Mouse (Mus musculus): ENCODE results near the gene Cep128.
"Not testable (repeated sequence)": the region's sequence is repeated elsewhere in the genome, so short reads cannot be mapped to it uniquely, and the experiment has no call there.

Gene Cep128

DNA sequence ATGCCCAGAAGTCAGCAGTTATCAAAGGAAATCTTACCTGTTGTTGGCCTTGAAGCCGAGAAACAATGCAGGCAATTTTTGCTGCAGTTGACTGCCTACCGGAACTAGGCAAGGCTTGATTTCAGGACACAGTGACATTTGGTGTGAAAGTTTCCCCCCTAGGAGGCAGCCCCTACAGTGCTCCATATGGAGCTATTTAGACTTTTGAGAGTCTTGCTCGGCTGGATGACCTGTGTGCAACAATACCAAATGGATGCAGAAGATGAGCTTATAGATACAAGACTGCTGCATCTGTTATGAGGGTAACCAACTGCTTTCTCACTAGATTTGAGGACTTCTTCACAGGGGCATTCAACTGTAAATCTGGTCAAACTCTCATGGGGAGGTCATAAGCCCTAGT is 331.9 kb downstream of the Cep128 start:
- DNase-seq = no peak

DNA sequence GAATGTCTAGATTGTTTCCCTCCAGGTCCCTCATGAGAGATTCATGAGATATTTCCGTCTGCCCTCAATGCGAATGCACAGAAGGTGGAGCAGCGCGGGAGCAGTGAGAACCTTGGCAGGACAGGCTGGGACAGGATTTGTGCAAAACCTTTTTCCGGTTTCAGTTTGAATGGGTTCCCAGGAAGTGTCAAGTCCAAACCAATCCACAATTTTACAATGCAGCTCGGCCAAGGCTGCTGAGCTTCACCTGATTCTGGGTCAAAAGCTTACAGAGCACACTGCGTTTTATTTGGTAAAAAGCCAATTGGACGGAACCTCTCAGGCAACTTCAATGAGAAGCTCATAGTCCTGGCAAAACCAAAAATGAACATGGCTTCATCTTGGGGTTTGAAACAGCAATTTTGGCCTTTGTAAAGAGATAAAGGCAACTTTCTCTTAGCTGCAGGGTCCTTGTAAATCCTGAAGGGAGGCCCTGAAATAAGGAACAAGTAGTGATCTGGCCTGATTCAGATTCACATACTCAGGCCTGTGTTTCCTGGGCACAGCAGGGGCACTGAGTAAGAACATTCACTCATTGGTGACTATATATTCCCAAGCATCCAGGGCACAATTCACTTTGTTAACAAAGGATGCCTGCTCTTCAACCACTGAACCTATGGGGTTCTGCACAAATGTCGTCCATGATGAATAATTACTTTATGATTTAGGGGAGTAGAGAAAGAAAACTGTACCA is 333.4 kb downstream of the Cep128 start:
- DNase-seq = no peak

DNA sequence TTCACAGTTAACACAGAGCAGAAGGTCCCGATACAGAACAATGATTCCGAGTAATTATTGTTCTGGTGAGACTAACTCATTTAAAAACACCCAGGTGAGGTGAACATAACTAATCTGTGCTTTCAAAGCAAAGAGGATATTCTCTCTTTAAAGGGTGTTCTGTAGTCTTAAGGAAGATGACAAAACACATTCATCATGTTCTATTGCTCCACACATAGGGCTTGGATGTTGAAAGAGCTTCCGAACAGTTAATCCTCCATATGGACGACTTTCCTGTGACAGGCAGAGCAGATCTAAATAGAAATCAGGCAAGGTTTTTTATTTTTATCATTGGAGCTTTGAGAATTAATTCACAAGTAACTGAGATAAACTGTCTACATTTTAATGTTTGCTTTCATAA is 342.8 kb downstream of the Cep128 start:
- DNase-seq = no peak

DNA sequence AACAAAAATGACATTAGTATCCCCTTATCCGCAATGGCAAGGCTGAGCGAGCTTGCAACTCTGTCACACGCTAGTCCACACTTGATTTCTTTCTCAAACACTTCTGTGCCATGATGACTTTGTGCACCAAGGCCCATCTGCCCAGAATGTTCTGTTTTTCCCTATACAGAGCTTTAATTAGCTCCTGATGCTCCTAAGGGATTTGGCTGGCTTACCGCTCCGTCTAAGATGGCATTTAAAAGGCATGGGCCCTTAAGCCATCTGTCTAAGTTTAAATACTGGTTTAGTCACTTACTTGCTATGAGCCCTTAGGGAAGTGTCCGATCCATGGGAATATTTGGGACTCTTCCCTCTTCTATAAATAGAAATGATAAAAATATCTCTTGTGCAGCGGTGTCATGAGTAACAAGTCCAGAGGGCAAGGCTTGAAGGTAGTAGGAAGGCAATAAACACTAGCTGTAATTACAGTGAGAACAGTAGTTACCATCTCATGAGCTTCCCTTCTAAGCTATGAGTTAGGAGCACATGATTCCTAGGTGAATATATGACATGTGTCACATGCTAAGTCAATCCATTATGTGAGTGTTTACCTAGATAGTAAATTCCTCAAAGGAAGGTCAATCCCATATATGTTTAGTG is 343.8 kb downstream of the Cep128 start:
- DNase-seq = no peak

DNA sequence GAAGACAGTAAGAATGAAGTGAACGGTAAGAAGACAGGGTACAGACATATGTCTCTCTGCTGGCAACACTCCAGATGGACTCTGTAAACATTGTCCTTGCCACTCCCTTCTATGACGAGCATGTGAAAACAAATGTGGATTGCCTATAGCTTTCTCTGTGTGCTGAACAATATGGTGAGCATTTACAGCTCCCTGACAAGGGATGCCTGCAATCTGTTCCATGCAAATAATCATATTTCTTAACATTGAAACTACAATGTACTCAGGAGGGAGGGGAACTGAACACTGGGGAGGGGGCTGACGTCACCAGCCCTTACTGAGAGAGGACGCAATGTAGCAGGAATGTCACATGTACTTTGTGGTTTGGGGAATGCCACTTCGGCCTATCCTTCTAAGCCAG is 355.1 kb downstream of the Cep128 start:
- DNase-seq = no peak

DNA sequence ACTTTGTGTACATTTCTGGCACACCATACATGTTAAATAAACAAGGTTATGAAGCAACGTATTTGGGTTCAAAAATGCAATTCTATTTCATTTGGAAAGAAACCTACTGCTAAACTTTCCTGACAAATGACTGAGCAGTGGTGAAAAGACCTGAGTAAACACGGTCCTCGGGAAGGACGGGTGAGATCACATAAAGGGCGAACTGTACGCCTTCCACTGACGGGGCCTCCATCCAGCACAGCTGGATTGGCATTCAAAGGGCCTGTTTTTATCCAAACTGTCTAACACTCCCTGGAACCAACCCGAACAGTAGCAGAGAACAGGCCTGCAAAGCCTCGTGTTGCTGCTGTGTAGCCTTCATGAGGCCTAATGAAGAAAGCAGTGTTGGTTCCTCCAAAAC is 356.5 kb downstream of the Cep128 start:
- DNase-seq = no peak

DNA sequence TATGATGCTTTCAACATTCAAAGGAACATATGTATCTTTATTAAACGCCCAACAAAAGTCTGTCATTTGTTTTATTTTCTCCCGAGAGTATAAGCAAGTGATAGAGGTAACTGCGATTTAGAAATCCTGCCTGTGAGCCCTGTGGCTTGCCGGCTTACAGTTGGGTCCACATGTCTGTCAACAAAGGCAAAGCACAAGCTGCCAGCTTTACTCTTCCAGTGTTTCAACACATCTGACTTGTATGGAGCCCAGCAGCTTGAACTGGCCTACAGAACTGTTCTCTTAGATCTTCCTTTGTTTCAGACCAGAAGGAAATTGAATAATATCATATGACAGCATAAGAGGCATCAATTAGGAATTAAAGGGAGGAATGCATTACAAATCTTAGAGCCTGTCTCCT is 357.1 kb downstream of the Cep128 start:
- DNase-seq = no peak

DNA sequence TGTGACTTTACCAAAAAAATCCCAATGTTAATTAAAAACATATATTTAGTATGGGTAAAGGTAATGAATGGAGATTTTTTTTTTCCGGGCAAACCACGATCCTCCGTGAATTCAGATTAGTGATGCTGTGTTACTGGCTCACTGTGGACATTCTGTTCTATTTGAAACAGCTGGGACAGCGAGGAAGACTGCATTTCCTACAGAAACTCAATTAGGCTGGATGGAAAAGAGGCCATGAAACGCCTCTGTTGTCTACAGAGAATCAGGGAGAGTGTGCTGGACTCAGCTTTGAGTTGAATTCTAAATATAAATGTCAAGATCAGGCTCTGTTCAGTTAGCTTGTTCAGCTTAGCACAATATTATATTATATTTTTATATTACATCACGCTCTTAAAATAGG is 369.1 kb downstream of the Cep128 start:
- DNase-seq = no peak

DNA sequence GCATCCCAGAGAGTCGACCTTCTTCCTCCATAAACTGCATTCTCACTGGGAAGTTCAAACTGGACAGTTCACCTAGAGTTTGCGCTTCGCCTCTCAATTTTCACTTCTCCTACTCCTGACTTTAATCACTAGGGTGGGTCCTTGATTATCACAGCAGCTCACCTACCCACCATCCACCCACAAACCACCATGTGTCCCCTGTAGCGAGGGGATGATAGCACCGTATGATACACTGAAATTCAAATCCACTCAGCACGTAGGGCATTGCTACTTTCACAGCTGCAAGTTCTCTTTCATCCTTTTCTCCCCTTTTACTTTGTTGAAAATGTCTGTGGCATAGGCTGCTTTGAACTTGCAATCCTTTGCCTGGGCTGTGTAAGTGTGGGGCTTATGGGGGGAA is 371.2 kb downstream of the Cep128 start:
- no peak for DNase-seq

DNA sequence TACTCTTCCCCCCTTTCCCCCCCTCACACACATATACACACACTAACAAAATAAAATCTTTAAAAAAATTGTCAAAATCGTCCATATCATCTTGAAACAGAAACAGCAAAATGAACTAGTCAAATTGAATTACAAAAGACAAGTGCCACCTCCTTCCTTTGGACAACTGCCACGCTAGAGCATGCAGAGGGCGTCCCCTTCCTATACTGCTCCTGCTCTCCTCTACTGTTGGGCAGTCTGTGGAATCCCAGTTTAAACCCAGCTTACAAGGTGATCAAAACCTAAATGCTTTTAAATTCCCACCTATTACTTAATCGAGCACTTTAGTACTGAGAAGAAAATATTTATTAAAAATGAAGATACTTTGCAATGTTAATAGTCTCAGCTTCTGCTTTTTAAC is 372.0 kb downstream of the Cep128 start:
- DNase-seq = no peak

DNA sequence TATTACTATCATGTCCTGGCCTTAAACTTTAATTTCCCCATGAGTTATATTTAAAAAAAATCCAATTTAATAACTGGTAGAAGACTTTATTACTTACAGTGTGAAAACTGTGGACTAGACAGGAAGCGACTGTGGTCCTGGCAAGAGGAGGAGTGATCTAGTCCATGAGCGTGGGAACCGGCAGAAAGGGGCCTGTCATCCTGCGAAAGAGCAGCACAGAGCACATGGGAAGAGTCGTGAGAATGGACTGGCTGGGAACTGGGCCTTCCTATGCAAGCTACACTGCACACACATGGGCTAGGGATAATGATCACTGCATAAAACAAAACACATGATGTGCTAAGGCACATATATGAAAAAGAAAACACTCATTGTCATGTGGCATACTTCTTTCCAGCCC is 375.5 kb downstream of the Cep128 start:
- no peak for DNase-seq

DNA sequence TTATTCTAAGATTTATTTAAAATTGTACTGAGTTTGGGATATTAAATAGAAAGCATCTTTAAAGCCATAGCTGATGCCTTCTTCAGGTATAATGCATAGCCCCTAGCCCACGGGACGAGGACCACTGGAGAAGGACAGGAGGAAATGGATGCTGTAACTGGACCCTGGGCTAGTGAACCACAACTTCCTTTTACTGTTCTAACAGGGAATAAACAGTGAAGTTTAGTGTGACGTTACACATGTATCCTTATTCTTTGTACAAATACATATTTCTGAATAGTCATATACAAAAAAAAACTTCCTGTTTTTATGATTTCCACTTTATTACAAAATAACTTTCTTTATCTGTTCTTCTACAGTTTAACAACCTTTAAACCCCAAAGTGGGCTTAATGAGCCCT is 376.0 kb downstream of the Cep128 start:
- DNase-seq = no peak

DNA sequence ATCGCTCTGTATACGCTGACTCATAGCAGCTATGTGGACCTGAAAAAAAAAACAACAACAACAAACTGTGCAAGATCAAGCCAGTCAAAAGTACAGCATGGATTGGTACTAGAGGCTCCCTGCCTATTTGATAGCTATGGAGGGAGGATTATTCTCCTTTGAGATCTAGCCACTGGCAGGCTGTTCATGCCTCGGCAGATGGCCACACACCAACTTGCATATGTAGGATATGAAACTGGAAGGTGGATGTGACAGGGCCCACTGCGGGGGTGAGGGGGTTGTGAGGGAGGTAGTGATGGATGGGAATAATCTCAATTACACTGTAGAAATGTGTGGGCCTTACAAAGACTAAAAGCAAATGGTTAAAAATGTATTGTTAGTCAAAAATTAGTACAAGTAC is 386.7 kb downstream of the Cep128 start:
- DNase-seq = no peak

DNA sequence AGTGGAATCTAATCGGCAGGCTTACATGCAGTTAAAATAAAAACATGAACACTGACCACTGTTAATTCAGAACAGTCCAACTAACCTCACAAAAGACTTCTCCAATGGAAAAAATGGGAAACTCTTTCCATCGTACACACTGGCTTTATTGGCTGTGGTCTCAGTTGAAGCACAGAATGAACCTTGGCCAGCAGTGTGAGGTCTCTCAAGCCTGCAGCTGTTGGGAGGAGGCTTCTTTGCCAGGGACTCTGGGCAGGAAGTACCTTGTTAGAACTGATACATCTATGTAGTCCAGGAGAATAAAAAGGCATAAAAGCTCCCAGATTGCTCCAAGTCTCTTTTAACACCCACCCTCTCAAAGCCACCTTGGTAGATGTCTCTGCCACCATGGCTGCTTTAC is 390.9 kb downstream of the Cep128 start:
- DNase-seq = no peak

DNA sequence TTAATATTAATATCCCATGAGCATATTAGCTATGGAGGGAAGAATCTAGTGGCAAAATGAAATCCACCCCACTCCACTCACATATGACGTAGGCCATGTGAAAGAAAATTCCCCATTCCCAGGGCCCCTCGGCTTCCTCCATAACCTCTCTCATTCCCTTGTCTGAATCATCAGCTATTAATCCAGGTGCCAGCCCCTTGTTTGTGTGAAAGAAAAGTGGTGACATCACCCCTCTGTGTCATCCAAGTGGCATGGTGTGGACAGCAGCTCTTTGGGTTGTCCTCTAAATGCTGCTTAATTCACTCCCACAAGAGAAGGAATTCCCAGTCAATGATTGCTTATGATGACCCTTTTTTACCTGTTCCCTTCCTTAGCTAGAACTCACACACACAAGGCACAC is 396.4 kb downstream of the Cep128 start:
- no peak for DNase-seq

DNA sequence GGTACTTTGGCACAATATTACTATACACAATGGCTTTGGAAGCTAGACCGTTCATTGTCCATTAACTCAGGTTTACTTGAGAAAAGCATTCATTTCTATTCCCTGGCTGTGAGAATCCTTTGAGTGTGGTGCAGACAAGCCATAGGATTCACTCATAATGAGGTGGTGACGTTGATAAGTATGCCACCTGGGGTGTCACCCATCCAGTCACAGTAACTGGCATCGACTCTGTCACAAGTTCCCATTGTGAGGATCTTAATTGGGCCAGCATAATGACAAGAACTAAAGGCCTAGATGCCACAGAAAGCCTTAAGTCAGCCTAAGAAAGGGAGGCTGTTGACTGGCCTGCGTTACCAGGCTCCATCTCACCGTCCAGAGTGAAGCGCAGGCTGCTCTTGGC is 396.9 kb downstream of the Cep128 start:
- DNase-seq = no peak

DNA sequence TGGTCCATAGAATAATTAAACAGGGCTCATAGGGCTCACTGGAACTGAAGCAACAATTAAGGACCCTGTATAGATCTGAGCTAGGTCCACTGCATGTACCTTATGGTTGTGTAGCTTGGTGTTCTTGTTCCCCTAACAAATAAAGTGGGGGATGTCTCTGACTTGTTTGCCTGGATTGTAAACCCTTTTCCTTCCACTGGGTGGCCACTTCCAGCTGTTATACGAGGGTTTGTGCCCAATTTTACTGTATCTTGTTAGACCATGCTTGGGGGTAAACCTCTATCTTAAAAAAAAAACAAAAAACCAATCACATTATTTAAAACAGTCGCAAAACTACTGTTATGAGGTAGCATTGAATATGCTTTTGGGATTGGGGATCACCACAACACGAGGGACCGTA is 402.2 kb downstream of the Cep128 start:
- no peak for DNase-seq

DNA sequence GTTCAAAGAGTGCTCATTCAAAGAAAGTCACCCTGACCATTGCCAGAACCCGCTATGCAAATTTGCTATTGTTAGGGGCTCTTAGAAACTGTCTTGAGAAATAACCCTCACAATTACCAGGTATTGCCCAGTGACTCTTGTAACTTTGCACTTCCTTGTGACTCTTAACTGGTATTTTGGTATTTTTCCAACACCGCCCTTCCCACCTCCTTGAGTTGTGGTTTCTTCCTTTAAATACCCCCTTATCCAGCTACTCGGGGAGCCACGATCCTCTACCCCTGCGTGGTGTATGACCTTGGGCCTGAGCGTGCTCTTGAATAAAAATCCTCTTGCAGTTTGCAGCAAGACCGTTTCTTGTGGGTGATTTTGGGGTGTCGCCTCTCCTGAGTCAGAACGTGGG is 407.8 kb downstream of the Cep128 start:
- not testable (repeated sequence) for DNase-seq

DNA sequence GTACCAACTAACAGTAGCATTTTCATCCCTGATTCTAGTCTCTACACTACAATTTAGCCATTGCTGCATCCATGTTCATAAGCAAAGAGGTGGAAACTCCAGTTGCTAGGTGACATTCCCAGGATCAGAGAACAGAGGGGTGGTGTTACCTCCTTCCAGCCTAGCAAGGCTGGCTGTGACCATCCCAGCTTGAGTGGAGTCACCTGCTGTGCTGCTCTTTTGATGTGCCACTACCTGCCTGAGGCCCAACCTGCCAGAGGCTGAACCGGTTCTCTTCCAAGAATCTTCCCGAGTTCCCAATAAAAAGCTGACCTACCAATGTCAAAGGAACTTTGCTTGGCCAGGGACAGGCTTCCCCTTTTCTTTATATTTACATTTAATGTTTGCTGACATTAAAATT is 408.8 kb downstream of the Cep128 start:
- DNase-seq = no peak

DNA sequence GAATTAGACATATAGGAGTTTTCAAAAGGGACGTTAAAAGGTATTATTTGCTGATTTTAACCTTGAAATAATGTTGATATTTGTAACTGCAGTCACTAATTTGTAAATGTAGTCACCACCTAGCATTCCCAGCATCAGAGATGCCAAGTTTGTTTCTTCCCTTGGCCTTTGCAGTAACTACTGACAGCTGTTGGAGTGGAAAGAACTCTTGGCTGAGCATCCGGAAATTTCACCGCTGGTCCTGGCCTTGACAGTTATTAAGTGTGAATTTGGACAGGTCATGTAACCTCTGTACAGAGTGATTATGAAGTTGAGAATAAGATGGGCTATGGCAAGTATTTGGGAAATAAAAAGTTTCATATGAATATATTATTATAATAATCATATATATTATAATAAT is 413.1 kb downstream of the Cep128 start:
- DNase-seq = no peak

DNA sequence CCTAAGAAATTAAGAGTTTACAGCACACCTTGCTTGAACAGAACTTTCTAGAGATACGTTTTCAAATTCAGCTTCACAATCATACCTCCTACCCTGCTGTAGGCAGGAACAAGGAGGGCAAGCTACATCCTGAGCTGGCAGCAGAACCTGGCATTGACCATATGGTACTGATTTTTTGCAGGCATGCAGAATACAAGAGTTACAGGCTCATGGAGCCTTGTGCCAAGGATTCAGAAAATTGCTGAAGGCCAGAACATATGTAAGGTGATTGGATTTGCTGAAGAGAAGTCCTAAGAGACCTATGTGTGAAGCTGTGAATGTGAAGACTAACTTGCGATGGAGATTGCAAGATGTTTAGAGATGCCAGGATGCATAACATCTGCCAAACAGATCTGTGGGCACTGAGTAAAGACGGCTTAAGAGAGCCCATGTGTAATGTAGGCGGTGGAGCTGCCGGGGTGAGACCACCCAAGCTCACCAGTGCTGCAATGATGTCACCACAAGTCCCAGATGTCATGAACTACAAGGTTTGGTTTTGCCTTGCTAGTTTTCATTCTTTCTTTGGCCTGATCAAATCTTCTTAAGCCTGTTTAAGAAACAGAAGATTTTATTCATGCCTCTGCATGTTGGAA is 422.7 kb downstream of the Cep128 start:
- no peak for DNase-seq

DNA sequence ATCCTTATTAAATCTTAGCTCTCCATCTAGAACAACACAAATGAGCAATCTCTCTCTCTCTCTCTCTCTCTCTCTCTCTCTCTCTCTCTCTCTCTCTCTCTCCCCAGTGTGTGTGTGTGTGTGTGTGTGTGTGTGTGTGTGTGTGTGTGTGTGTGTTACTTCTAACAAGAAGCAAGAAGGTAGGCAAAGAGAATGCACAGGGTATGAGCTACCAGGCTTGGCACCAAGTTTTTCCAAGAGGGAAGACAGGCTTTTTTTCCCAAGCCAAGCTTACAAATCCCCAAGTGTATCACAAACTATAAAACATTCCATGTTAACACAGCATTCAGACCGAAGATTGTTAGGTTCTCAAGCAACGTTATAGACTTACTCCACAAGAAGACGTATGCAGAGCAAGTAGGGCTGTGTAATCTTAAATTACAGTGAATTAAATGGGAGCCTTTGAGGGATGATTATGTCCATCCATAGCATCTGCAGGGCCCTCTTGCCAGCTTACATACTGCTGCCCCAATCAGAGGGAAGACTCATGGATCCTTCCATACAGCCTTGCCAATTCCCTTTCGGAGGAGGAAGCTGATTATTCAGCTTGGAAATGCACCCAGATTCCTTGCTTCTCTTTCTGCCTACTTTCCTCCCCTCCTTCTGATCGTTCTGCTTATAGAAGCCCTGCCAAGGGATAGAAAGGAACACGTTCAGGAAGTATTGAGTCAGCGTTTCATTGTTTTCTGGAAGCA is 429.3 kb downstream of the Cep128 start:
- no peak for DNase-seq
